Mouse (Mus musculus): ENCODE measurements at regions not wholly inside any gene's neighbourhood (a gene's known extent, or its start where the extent isn't known, plus 50 kb on each side); places are given as distances from the start of the nearest gene placed in this dataset.

GRCm38 (mm10) chr7:124455659-124456058 lies 473.0 kb downstream of the Hs3st4 start:
- DNase-seq (ENCODE audit: low spot score): no peak

GRCm38 (mm10) chr7:124487326-124487725 lies 504.7 kb downstream of the Hs3st4 start:
- no peak for DNase-seq (ENCODE audit: low spot score)

- DNase-seq (ENCODE audit: low spot score): peak; percentile 76
These were observed 508.6 kb downstream of the Hs3st4 start for GRCm38 (mm10) chr7:124491109-124491793.

GRCm38 (mm10) chr7:124491851-124492390 lies 509.3 kb downstream of the Hs3st4 start:
- DNase-seq (ENCODE audit: low spot score): no peak

- DNase-seq (ENCODE audit: low spot score): no peak
These were observed 518.0 kb downstream of the Hs3st4 start for GRCm38 (mm10) chr7:124500636-124501035.

- DNase-seq (ENCODE audit: low spot score): no peak
These were observed 520.1 kb downstream of the Hs3st4 start for GRCm38 (mm10) chr7:124502760-124503159.

GRCm38 (mm10) chr7:124549038-124549437 lies 566.4 kb downstream of the Hs3st4 start:
- peak; percentile 6 for DNase-seq (ENCODE audit: low spot score)

- DNase-seq (ENCODE audit: low spot score): no peak
These were observed 574.5 kb downstream of the Hs3st4 start for GRCm38 (mm10) chr7:124557213-124557612.

- no peak for DNase-seq (ENCODE audit: low spot score)
These were observed 588.1 kb downstream of the Hs3st4 start for GRCm38 (mm10) chr7:124570804-124571203.

GRCm38 (mm10) chr7:124573666-124574065 lies 591.0 kb downstream of the Hs3st4 start:
- DNase-seq (ENCODE audit: low spot score): no peak

- DNase-seq (ENCODE audit: low spot score): peak; percentile 62
These were observed 598.7 kb downstream of the Hs3st4 start for GRCm38 (mm10) chr7:124581342-124581741.

GRCm38 (mm10) chr7:124585296-124585695 lies 602.6 kb downstream of the Hs3st4 start:
- DNase-seq (ENCODE audit: low spot score): no peak

GRCm38 (mm10) chr7:124591369-124591768 lies 608.7 kb downstream of the Hs3st4 start:
- DNase-seq (ENCODE audit: low spot score): no peak

- no peak for DNase-seq (ENCODE audit: low spot score)
These were observed 610.8 kb downstream of the Hs3st4 start for GRCm38 (mm10) chr7:124593462-124593861.

GRCm38 (mm10) chr7:124600767-124601166 lies 618.1 kb downstream of the Hs3st4 start:
- DNase-seq (ENCODE audit: low spot score): no peak

- no peak for DNase-seq (ENCODE audit: low spot score)
These were observed 621.9 kb downstream of the Hs3st4 start for GRCm38 (mm10) chr7:124604581-124604980.

GRCm38 (mm10) chr7:124605978-124606377 lies 623.3 kb downstream of the Hs3st4 start:
- no peak for DNase-seq (ENCODE audit: low spot score)

- DNase-seq (ENCODE audit: low spot score): no peak
These were observed 624.4 kb downstream of the Hs3st4 start for GRCm38 (mm10) chr7:124607061-124607460.

- DNase-seq (ENCODE audit: low spot score): no peak
These were observed 627.8 kb downstream of the Hs3st4 start for GRCm38 (mm10) chr7:124610437-124610836.

- no peak for DNase-seq (ENCODE audit: low spot score)
These were observed 664.5 kb downstream of the Hs3st4 start for GRCm38 (mm10) chr7:124647131-124647530.

GRCm38 (mm10) chr7:124667180-124667968 lies 684.7 kb downstream of the Hs3st4 start:
- DNase-seq (ENCODE audit: low spot score): no peak

GRCm38 (mm10) chr7:124668058-124668457 lies 685.4 kb downstream of the Hs3st4 start:
- DNase-seq (ENCODE audit: low spot score): no peak

- no peak for DNase-seq (ENCODE audit: low spot score)
These were observed 687.8 kb downstream of the Hs3st4 start for GRCm38 (mm10) chr7:124670477-124670876.

Measured in yolk sac, embryonic 10.5 days (tissue).